Mouse (Mus musculus): ENCODE measurements around the gene Slx4ip.
"Not testable (repeated sequence)": the region's sequence is repeated elsewhere in the genome, so short reads cannot be mapped to it uniquely, and the experiment has no call there.

Gene Slx4ip

GRCm38 (mm10) chr2:136891068-136891950 is at the start of gene Slx4ip, which contains the start of the genes AL731706.1 and Mkks:
Gene Slx4ip (plus strand): TSS chr2:136891218.
Gene AL731706.1 (minus strand): TSS chr2:136891389.
Gene Mkks (minus strand): TSS chr2:136891389.
- peak; percentile 99 for DNase-seq

- no peak for DNase-seq
These were observed 40.7 kb upstream of the Slx4ip start for GRCm38 (mm10) chr2:136850366-136850765.

- DNase-seq = no peak
These were observed 36.3 kb upstream of the Slx4ip start for GRCm38 (mm10) chr2:136854543-136855388.

GRCm38 (mm10) chr2:136885579-136885978 is 5.4 kb upstream of the Slx4ip start, which contains the start of gene AL731706.2:
Gene AL731706.2 (minus strand): TSS chr2:136885679.
- no peak for DNase-seq

GRCm38 (mm10) chr2:136886846-136887245 is 4.2 kb upstream of the Slx4ip start:
- peak; percentile 60 to 61 for DNase-seq

- not testable (repeated sequence) for DNase-seq
These were observed 326 bp upstream of the Slx4ip start for GRCm38 (mm10) chr2:136890716-136891067.

- DNase-seq = peak; percentile 93 to 96
These were observed 943 bp downstream of the Slx4ip start for GRCm38 (mm10) chr2:136891951-136892371.

GRCm38 (mm10) chr2:136894494-136894893 is 3.5 kb downstream of the Slx4ip start:
- no peak for DNase-seq

GRCm38 (mm10) chr2:136896131-136896530 is 5.1 kb downstream of the Slx4ip start:
- DNase-seq = no peak

GRCm38 (mm10) chr2:136908596-136908995 is 17.6 kb downstream of the Slx4ip start:
- DNase-seq = no peak

GRCm38 (mm10) chr2:136909298-136909697 is 18.3 kb downstream of the Slx4ip start:
- no peak for DNase-seq

- DNase-seq = peak; percentile 16 to 47
These were observed 21.0 kb downstream of the Slx4ip start for GRCm38 (mm10) chr2:136911958-136912411.

- DNase-seq = no peak
These were observed 22.0 kb downstream of the Slx4ip start for GRCm38 (mm10) chr2:136913021-136913420.

- DNase-seq = no peak
These were observed 23.4 kb downstream of the Slx4ip start for GRCm38 (mm10) chr2:136914334-136914902.

- no peak for DNase-seq
These were observed 28.4 kb downstream of the Slx4ip start for GRCm38 (mm10) chr2:136919433-136919832.

GRCm38 (mm10) chr2:136920257-136920993 is 29.4 kb downstream of the Slx4ip start:
- no peak for DNase-seq

- no peak for DNase-seq
These were observed 30.0 kb downstream of the Slx4ip start for GRCm38 (mm10) chr2:136921003-136921408.

GRCm38 (mm10) chr2:136936391-136937288 is 45.6 kb downstream of the Slx4ip start:
- no peak for DNase-seq

- DNase-seq = no peak
These were observed 47.2 kb downstream of the Slx4ip start for GRCm38 (mm10) chr2:136938249-136938648.

- DNase-seq = no peak
These were observed 55.3 kb downstream of the Slx4ip start for GRCm38 (mm10) chr2:136946297-136946696.

GRCm38 (mm10) chr2:136947500-136947899 is 56.5 kb downstream of the Slx4ip start:
- DNase-seq = no peak
